Mouse (Mus musculus) MEL-GATA-1-ER (cell line): ENCODE results near the gene Gm43518.

Experiments used
- DNase-seq: peaks from one replicate; pipeline ENCODE4 v3.0.0-alpha.2; 2012; ENCODE audit warnings: low read depth; ENCODE audit errors: extremely low read depth

Gene Gm43518

DNA sequence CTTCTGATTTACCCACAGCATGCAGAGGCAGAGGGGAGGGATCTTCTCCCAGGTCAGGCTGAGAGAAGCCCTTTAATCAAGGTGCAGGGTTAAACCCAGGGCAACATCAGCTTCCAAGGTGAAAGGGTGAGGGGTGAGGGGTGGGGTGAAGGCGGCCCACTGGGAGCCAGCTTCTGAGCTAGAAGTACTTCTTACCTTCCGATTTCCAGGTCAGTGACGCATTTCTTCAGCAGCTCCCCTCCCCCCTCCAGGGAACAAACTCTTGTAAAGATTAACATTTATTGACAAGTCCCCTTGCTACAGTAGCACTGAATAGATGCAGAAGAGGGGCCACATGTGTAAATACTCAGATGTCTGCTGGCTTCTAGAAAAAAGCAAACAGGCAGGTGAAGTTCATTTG is 50.0 kb downstream of the Gm43518 start:
- no peak for DNase-seq

DNA sequence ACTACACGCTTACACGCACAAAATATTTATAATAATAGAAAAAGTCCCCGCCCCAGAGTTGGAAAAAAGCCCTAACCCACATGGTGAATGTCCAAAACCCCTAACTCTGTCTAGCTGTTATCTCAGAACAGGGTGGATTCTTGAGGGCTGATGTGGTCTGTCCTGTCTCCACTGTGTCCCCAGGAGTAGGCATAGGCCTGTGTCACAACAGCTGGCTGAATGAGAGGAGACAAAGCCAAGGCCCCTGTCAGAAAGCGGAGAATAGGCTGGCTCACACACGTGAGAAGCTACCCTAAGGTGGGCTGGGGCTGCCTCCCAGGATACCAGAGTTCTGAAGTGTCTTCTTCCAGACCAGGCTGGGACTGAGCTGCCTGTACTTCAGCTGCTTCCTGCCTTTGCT is 50.9 kb downstream of the Gm43518 start:
- DNase-seq = no peak

DNA sequence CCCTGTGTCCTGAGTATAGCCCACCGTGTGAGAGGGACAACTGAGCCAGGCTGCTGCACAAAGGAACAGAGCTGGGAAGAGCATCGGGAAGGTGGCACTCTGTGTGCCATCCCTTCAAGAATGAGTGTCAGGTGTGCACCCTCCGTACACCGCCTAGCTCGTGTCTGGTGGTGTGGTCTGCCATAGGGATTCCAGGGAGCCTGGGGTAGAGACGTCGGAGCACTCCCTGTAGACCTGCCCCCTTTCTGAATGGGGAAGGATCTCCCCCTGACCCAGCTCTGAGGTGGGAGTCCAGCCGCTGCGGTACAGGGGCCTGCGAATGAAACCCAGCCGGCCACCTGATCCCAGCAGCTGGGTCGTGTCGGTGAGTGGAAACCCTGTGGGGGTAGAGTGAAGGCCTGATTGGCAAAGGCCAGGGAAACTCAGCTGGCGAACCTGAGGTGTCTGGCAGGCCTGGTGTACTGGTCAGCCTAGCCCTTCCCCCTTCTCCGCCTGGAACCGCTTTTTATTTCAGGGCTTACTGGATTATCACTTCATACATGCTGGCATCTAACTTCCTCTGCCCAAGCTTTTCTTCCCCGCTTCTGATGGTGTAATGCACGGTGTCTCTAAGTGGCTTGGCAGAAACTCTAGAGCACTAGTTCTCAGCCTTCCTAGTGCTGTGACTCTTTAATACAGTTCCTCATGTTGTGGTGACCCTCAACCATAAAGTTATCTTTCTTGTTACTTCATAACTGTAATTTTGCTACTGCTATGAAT is 52.2 kb downstream of the Gm43518 start:
- no peak for DNase-seq

DNA sequence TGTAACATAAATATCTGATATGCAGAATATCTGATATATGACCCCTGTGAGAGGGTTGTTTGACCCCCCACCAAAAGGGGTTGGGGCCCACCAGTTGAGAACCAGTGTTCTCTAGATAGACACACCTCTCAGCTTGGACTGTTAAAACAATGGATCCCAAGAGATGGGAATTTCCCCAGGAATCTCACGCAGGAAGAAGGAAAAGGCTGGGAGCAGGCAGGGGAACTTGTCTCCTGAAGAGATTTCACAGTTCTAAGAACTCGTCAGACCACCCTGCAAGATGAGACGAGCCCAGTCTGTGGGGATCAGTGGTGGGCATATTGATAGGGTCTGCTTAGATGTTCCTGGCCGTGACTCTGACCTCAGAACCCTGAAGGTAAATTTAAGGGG is 52.8 kb downstream of the Gm43518 start:
- DNase-seq = no peak

DNA sequence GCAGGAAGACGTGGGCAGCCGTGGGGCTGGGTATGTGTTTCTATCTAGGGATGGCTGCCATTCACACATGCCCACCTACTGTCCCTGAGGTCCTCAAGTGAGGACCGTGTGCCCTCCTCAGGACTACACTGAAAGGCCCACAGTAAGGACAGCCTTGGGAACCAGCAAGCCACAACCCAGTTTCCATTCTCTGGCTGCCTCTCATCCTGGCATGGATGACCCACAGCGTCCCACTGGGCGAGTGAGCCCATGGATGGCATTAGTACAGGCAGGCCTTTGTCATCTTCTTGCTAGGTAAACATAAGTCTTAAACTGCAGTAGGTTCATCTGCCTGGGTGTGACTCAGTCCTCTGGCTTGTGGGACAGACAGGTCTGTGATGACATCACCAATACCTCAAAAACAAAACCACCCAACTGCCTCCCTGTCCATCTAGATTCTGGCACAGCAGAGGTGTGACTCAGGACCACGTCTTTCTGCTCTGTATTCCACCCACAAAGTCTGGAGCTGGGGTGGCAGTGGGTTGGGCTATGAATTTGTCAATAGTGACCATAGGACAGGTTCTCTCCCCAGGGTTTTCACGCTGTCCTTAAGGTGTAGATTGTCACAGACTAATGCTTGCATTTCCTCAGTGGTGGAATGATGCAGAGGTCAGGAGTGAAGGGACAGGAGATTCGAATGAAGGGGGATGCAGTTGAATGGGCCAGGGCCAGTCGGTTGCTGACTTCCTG is 53.5 kb downstream of the Gm43518 start:
- no peak for DNase-seq

DNA sequence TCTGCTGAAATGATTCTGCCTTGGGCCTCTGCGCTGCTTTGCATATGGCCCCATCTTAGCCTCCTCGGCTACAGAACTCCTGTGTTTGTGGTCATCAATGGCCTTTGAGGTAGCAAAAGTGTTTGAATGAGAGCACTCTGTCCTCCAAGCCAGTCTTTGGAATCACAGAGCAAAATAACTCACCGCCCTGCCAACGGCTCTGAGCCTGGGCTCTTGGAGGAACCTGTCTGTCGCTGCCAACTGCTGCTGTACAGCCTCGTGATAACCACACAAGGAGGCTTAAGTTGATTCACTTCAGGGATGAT is 54.0 kb downstream of the Gm43518 start:
- DNase-seq = no peak

DNA sequence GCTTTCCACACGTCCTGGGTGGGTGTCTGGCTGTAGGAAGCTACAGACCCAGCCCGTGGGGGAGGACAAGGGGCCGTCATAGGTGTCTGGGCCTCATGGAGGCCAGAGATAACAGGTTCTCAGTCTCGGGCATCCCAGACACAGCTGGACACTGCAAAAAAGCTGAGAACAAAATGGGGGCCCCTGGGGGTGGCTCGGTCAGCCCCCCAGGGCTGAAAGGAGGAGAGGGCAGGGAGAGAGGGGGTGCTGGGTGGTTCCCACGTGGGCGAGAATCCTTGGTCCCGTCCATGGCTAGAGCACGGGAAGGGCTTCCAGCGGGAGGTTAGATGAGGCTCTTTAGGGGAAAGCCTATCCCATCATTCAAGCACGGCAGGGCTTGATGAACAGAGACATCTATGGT is 55.6 kb downstream of the Gm43518 start:
- DNase-seq = no peak

DNA sequence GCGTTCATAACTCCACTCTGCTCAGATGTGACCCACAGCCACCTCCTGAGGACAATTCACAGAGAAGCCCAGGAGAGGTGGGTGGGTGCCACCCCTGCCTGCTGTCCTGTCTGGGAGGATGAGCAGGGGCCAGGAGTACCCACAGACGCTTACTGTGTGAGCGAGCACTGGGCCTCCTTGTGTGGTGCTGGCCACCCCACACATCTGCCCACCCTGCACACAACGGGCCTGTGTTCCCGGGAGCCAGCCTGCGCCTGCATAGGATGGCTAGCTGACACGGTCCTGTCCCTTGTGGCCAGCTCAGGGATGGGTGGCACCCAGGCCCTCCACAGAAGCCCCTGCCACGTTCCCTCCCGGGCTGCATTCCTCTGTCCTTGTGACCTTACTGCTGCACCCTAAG is 58.2 kb downstream of the Gm43518 start:
- DNase-seq = no peak

DNA sequence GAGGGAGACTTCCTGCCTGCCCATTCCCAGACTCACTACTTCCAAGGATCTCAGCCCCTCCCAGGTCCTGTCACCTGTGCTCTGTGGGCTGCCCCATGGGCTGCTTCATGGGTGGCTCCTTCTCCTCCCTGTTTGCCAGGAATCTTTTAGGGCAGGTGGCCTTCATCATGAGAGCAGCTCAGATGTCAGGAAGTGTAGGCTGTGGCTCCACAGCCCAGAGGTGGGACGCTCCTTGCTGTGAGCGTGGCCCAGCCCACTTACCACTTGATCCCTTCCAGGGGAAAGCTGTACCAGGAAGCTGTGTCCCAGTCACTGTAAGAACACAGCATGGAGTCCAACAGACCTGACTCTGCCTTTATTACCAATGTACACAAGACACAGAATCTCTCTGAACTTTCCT is 59.7 kb downstream of the Gm43518 start:
- no peak for DNase-seq

DNA sequence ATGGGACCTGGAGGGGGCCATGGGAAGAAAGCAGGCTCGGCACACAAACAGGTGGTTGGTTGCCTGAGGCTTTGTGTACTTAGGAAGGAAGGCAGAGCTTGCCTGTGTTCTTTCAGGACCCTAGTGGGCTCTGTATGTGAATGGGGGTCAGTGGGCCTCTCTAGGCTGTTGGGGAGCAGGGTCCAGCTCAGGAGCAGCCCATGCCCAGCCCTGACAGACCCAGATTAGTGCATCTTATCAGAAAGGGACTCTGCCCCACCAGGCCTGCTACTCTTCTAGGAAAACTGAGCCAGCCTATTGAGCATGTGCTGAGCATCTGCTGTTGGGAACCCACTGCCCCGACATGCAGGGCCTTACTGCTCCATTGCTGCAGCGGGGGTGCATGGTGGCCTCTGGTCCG is 60.3 kb downstream of the Gm43518 start:
- no peak for DNase-seq
